Mouse (Mus musculus) intestine, embryonic 16.5 days (tissue): Measurements from ENCODE around the gene Ltb. TPM values are rescaled to one million over a fixed set of nuclear protein-coding genes. Genes with fewer than 3 reads are reported as not detected.

ENCODE experiments used
- ATAC-seq: fragments of 200-750 bp; cut with Nextera tagmentation; 2 replicates; pipeline ENCODE4 v1.8.0; 2017; ENCODE audit warnings: moderate TSS enrichment, moderate library complexity
- H3K27ac ChIP-seq: fragments of 300-500 bp; sonication (generic); 2 replicates; pipeline ENCODE4 v1.5.1; 2014; ENCODE audit warnings: mild to moderate bottlenecking, low read length
- H3K27me3 ChIP-seq: fragments of 300-500 bp; sonication (generic); replicated peaks from 2 replicates; pipeline ENCODE4 v1.6.1; 2014; ENCODE audit warnings: low read length, control low read depth, mixed read lengths; ENCODE audit not compliant: control insufficient read depth, insufficient read depth
- H3K36me3 ChIP-seq: fragments of 300-500 bp; sonication (generic); 2 replicates; pipeline ENCODE4 v1.6.1; 2014; ENCODE audit warnings: low read length, control low read depth; ENCODE audit not compliant: control insufficient read depth, insufficient read depth
- H3K4me1 ChIP-seq: fragments of 300-500 bp; sonication (generic); 2 replicates; pipeline ENCODE4 v1.6.1; 2014; ENCODE audit warnings: low read length, control low read depth, mixed read lengths; ENCODE audit not compliant: control insufficient read depth, insufficient read depth
- H3K4me2 ChIP-seq: fragments of 300-500 bp; sonication (generic); 2 replicates; pipeline ENCODE4 v1.6.1; 2014; ENCODE audit warnings: low read depth, low read length, control low read depth
- H3K4me3 ChIP-seq: fragments of 300-500 bp; sonication (generic); 2 replicates; pipeline ENCODE4 v1.5.1; 2014; ENCODE audit warnings: mild to moderate bottlenecking, low read length
- H3K9ac ChIP-seq: fragments of 300-500 bp; sonication (generic); 2 replicates; pipeline ENCODE4 v1.6.1; 2014; ENCODE audit warnings: low read depth, low read length
- H3K9me3 ChIP-seq: fragments of 300-500 bp; sonication (generic); 2 replicates; pipeline ENCODE4 v1.6.1; 2016; ENCODE audit warnings: low read length, control low read depth; ENCODE audit not compliant: control insufficient read depth
- WGBS: fragments of 180-500 bp; shearing (Covaris S2); extraction: QIAGEN DNeasy Blood & Tissue Kit; methylation state at CpG from one replicate; pipeline ENCODE4 v1.1.7; 2014; 5-methylcytosine and 5-hydroxymethylcytosine counted together
- polyA plus RNA-seq: library from polyadenylated mRNA; unstranded; fragments of >200 nt; fragmentation: Nextera tagmentation; extraction: Ambion mirVana; gene quantifications from 2 replicates; pipeline ENCODE4 v1.2.1, GENCODE M21; 2015

Gene Ltb
- polyA plus RNA-seq: 4.4 and 4.7 TPM in 2 replicates

DNA sequence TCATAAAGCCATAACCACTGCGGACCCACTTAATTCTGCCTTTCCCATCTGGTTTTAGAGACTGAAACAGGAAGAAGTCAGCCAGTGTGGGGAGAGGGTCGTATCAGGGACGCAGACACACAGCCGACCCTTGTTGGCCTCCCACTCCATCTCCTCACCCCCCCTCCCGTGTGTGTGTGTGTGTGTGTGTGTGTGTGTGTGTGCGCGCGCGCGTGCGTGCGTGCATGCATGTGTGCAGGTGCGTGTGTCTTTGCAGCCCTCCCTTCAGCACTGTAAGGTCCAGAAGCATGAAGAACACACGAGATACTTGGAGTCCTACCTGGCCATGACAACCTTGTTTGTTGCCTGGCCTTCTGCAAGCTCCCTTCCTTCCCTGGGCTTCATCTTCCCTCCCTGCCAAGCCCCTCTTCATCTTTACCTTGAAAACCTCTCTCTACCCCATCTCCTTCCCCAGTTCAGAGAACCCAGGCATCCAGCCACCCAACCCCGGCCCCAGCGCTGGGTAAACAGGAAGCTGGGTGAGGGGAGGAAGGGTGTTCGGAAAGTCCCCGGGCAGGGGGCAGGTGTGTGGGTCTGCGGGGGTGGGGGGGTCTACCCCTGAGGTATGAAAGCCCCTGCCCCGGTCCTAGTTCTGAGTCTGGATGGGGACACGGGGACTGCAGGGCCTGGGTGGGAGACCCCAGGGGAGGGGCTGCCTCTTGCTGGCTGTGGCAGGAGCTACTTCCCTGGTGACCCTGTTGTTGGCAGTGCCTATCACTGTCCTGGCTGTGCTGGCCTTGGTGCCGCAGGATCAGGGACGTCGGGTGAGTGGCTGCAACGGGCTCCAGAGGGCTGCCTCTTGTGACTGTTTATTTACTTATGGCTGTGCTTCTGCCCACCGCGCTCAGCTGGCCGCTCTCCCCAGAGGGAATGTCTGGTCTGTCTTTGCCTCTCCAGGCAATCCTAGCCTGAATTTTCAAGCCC lies at the start of gene Ltb:
Gene Ltb, plus strand, starts transcription at position 559 of the 963 bp plus-strand sequence.
- peak; percentile 16; the same call in 1 of the 2 replicates for ATAC-seq
- H3K4me1 ChIP-seq: peaks cover 13% of the 10 kb centered on the region
- 0 out of 2 replicates have a peak within 1 kb of the TSS, but pooled peaks have one; percentile 67 for H3K9ac ChIP-seq

DNA sequence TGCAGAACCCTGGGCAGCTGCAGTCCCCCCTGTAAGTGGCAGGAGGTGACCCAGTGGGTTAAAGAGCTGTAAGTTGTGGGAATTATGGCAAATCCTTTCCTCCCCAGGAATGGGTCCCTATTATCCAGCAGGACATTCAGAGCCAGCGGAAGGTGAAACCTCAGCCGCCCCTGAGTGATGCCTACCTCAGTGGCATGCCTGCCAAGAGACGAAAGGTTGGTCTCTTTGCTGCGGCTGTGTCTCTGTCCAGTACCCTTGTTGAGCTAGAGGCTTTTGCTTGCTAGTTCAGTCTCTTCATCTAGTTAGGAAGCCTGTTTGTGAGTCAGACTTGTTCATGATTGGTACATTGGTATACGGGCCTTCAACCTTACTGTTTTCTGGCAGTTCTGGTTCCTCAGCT lies 48.1 kb upstream of the Ltb start:
- H3K36me3 ChIP-seq: peaks cover 80% of the 10 kb centered on the region
- WGBS: 87% methylated on average over 5 of the region's 5 CpGs
- H3K9ac ChIP-seq: no peak overlapping the region
- H3K27me3 ChIP-seq: no peaks in the 10 kb centered on the region
- ATAC-seq: no peak
- H3K4me1 ChIP-seq: no peaks in the 10 kb centered on the region
- no peak overlapping the region for H3K4me2 ChIP-seq
- H3K9me3 ChIP-seq: peaks cover 3% of the 10 kb centered on the region; the same call in 1 of the 2 replicates
- H3K27ac ChIP-seq: no peak overlapping the region
- H3K4me3 ChIP-seq: no peak overlapping the region

More for the DNA sequence above, at the start of gene Ltb:
- Histone ChIP-seq H3K4me3 (peak within 1 kb of the TSS; percentile 52), H3K27ac (peak within 1 kb of the TSS; percentile 16; the same call in 1 of the 2 replicates), H3K9me3 (no peaks in the 10 kb centered on the region), H3K27me3 (peaks cover 9% of the 10 kb centered on the region), H3K4me2 (peak within 1 kb of the TSS; percentile 95; the same call in 1 of the 2 replicates), H3K36me3 (no peaks in the 10 kb centered on the region)
- WGBS: 43% methylated on average over 28 of the region's 28 CpGs

DNA sequence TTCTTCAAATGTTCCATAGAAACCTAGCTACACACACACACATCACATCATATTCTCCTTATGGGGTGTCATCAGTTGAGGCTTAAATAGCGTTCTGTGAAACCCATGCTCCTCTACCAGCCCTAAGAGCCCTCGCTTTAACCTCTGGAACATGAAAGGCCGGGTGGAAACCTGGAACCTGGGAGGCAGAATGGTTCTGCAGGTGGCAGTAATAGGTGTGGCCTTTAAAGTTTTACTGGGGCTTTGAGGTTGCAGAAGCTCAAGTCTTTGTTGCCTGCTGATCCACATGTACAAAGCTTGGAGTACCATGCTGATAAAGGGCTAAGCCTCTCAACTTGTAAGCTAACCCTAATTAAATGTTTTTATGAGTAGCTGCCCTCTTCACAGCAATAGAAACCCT lies 46.9 kb upstream of the Ltb start:
- Histone ChIP-seq H3K9me3 (peaks cover 3% of the 10 kb centered on the region; the same call in 1 of the 2 replicates), H3K4me1 (no peaks in the 10 kb centered on the region), H3K36me3 (peaks cover 77% of the 10 kb centered on the region), H3K4me2 (no peak overlapping the region), H3K4me3 (no peak overlapping the region), H3K27me3 (no peaks in the 10 kb centered on the region), H3K9ac (no peak overlapping the region), H3K27ac (no peak overlapping the region)
- no peak for ATAC-seq
- 61% methylated on average over 3 of the region's 3 CpGs for WGBS

GRCm38 (mm10) chr17:35147922-35148639 lies 46.2 kb upstream of the Ltb start:
- no peak overlapping the region for H3K4me2 ChIP-seq
- peak overlapping the region; percentile 23; the same call in 1 of the 2 replicates for H3K27ac ChIP-seq
- peaks cover 77% of the 10 kb centered on the region for H3K36me3 ChIP-seq
- no peak overlapping the region for H3K4me3 ChIP-seq
- WGBS: 69% methylated on average over 5 of the region's 5 CpGs
- ATAC-seq: no peak
- no peaks in the 10 kb centered on the region for H3K4me1 ChIP-seq
- peaks cover 3% of the 10 kb centered on the region; the same call in 1 of the 2 replicates for H3K9me3 ChIP-seq
- no peaks in the 10 kb centered on the region for H3K27me3 ChIP-seq
- H3K9ac ChIP-seq: no peak overlapping the region

DNA sequence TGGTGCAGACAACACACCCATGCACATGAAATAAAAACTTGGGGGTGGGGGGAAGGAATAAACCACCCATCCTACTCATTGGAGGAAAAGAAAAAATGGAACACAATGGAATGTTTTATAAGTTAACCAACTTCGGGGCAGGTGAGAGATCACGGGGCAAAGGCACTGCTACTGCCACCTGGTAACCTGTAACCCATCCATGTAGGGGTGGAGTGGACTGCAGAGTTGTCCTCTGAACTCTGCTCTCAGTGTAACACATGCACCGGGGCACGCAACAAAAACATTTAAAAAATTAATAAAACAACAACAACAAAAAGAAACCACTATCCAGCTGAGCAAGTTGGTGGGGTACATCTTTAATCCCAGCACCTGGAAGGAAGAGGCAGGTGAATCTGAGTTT lies 42.1 kb upstream of the Ltb start:
- no peak for ATAC-seq
- no peak overlapping the region for H3K27ac ChIP-seq
- 90% methylated on average over 4 of the region's 4 CpGs for WGBS
- no peaks in the 10 kb centered on the region for H3K9me3 ChIP-seq
- no peak overlapping the region for H3K4me3 ChIP-seq
- no peak overlapping the region for H3K9ac ChIP-seq
- no peak overlapping the region for H3K4me2 ChIP-seq
- peaks cover 72% of the 10 kb centered on the region for H3K36me3 ChIP-seq
- H3K27me3 ChIP-seq: no peaks in the 10 kb centered on the region
- no peaks in the 10 kb centered on the region for H3K4me1 ChIP-seq

DNA sequence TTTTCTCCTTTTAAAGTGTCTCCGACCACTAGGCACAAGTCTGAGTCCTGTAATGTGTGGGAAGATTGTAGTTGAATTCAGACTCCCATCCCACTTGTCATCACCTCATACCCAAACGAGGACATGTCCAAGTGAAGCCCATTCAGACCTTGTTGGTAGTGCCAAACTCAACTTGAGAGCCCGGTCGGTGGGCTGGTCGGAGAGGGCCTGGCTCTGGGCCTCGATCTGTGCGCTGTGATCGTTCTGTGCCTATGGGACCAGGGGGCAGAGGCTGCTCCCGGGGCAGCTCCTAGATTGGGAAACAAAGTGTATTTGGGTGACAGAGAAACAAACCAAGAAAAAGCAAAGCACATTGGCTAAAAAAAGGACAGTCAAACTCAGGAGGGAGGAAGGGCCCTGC lies 41.2 kb upstream of the Ltb start:
- no peak for ATAC-seq
- H3K27me3 ChIP-seq: no peaks in the 10 kb centered on the region
- H3K4me3 ChIP-seq: no peak overlapping the region
- peaks cover 78% of the 10 kb centered on the region for H3K36me3 ChIP-seq
- no peak overlapping the region for H3K9ac ChIP-seq
- H3K27ac ChIP-seq: no peak overlapping the region
- WGBS: 89% methylated on average over 9 of the region's 9 CpGs
- H3K4me1 ChIP-seq: no peaks in the 10 kb centered on the region
- H3K9me3 ChIP-seq: no peaks in the 10 kb centered on the region
- H3K4me2 ChIP-seq: no peak overlapping the region

- no peak overlapping the region for H3K4me2 ChIP-seq
- no peaks in the 10 kb centered on the region for H3K9me3 ChIP-seq
- no peak overlapping the region for H3K9ac ChIP-seq
- H3K4me3 ChIP-seq: no peak overlapping the region
- WGBS: 77% methylated on average over 4 of the region's 4 CpGs
- no peak for ATAC-seq
- no peak overlapping the region for H3K27ac ChIP-seq
- H3K27me3 ChIP-seq: no peaks in the 10 kb centered on the region
- H3K36me3 ChIP-seq: peaks cover 85% of the 10 kb centered on the region
- no peaks in the 10 kb centered on the region for H3K4me1 ChIP-seq
These were observed 40.3 kb upstream of the Ltb start for GRCm38 (mm10) chr17:35153931-35154330.

DNA sequence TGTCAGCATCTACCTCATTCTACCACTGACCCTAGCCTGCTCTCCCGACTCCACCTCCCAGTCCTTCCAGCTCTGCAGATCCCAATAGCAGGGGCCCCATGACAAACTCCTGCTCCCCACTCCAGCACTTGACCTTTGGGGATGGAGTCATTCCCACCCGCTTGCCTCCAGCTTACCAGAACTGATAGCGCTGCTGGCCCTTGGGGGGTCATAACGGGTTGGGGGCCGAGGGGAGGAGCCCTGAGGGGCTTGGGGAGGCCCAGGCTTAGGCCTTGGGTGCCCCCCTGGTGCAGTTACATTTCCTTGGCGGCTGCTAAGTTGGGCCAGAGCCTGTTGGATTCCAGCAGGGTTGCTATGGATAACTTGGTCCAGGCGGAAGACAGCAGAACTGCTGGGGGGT lies 39.6 kb upstream of the Ltb start:
- Histone ChIP-seq H3K9ac (no peak overlapping the region), H3K9me3 (no peaks in the 10 kb centered on the region)

GRCm38 (mm10) chr17:35155451-35155850 lies 38.8 kb upstream of the Ltb start:
- no peaks in the 10 kb centered on the region for H3K27me3 ChIP-seq
- H3K9me3 ChIP-seq: no peaks in the 10 kb centered on the region
- no peak overlapping the region for H3K4me2 ChIP-seq
- no peak overlapping the region for H3K9ac ChIP-seq
- H3K4me1 ChIP-seq: no peaks in the 10 kb centered on the region
- H3K4me3 ChIP-seq: no peak overlapping the region
- 89% methylated on average over 12 of the region's 12 CpGs for WGBS
- H3K27ac ChIP-seq: no peak overlapping the region
- peaks cover 82% of the 10 kb centered on the region for H3K36me3 ChIP-seq
- ATAC-seq: no peak

More for the DNA sequence above, 39.6 kb upstream of the Ltb start:
- Histone ChIP-seq H3K4me2 (no peak overlapping the region), H3K4me1 (no peaks in the 10 kb centered on the region), H3K27me3 (no peaks in the 10 kb centered on the region), H3K4me3 (no peak overlapping the region), H3K36me3 (peaks cover 85% of the 10 kb centered on the region), H3K27ac (no peak overlapping the region)
- WGBS: 80% methylated on average over 7 of the region's 7 CpGs
- no peak for ATAC-seq
